Mouse (Mus musculus) erythroid progenitor cell, adult 5-6 weeks (primary cell): ENCODE data around the gene Fam83g. TPM values are rescaled to one million over a fixed set of nuclear protein-coding genes. Genes with fewer than 3 reads are reported as not detected.

Source experiments
- ATAC-seq: replicated peaks from 2 replicates; pipeline ENCODE4 v1.8.0; 2016; ENCODE audit warnings: moderate number of reproducible peaks, mild to moderate bottlenecking, moderate TSS enrichment, inconsistent platforms; ENCODE audit not compliant: poor library complexity, low FRiP score, severe bottlenecking
- total RNA-seq, 2 experiments: library from RNA; stranded (forward) in 1 of 2; stranded (reverse) in 1 of 2; fragments of 150-400 nt in 1 of 2; fragments of 186-747, 209-891 nt in 1 of 2; gene quantifications; 2 replicates each; pipeline versions ENCODE4 v1.2.3 to v1.2.4; 2015 to 2017; ENCODE audit warnings: low replicate concordance in 2 of 2

Fam83g gene
- total RNA-seq, 2 experiments from 2014 or later = not detected

GRCm38 (mm10) chr11:61669492-61670490 lies 14.1 kb upstream of the Fam83g start:
- no peak for ATAC-seq

- no peak for ATAC-seq
Measured at GRCm38 (mm10) chr11:61671781-61672383, 12.0 kb upstream of the Fam83g start.

DNA sequence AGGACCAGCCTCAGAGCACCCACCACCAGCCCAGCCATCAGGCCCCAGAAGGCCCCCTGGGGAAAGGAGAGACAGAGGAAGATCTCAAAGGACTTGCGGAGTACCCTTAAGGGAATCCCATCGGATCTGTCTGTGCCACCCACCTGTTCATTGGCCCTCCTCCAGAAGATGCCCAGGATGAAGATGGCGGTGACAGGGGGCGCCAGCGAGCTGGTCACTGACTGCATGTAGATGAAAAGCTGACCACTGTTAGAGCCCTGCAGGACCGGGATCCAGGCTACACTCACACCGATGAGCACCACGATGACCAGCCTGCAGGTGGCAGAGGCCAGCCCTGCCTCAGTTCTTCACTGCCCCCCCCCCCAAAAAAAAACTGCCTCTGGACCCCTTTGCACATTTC lies 10.2 kb upstream of the Fam83g start:
- no peak for ATAC-seq

DNA sequence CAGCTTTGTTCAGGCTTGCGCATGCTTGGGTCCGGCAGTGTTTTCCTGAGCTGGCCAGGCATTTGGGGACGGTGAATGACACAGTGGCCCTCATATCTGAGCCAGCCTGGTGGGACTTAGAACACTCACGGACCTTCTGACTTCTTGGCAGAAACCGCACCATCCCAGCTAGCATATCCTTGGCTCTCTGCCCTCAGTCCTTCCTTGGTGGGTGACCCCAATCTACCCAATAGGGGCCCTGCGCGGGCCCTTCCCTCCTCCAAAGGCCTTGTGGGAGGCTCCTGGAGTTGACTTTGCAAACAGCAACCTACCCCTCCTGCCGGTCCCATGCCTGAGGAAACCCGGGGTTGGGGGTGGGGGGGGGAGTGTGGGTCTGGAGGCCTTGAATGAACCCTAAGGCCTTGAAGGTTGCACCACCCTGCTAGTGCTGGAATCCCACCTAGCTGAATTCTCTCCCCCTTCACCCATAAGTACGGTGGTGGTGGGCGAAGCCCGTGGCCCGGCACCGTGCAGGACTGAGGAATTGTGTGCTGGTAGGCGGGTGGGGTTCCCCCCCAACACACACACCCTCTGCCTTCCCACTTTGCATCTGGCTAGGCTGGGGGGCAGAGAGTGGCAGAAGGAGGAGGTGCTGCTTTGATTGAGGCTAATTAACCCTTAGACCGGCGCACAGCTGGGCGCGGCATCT lies 9.6 kb upstream of the Fam83g start:
- ATAC-seq = no peak

- no peak for ATAC-seq
Measured at GRCm38 (mm10) chr11:61674839-61675159, 9.1 kb upstream of the Fam83g start.

- ATAC-seq = no peak
Measured at GRCm38 (mm10) chr11:61675332-61675731, 8.6 kb upstream of the Fam83g start.

DNA sequence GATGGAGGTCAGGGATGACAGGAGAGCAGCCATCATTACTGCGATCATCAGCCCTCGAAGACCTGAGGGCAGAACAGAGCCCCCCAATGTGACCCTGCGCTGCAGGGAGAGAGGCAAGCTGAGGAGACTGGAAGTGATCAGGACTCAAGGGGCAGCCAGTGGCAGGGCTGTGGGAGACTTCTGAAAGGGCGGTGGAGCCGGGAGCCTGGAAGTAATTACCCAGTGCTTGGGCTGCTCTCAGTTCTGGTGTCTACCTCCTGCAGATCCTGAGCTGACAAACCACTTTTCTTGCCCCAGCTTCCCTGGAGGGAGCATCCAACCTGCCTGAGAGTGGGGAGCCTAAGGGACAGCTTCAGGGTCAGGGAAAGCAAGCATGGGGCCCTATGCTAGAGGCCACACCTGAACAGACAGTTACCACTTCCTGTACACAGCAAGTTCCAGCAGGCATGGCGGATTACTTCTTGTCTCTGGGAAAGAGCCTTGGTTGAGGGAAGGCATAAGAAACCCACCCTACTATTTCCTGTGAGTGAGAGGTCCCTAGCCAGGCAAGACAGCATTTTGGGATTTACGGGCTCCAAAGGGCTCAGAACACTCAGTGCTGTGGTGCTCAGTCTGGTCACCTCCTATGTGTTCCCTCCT lies 7.6 kb upstream of the Fam83g start:
- ATAC-seq = no peak

- no peak for ATAC-seq
Measured at GRCm38 (mm10) chr11:61677709-61678108, 6.2 kb upstream of the Fam83g start.

DNA sequence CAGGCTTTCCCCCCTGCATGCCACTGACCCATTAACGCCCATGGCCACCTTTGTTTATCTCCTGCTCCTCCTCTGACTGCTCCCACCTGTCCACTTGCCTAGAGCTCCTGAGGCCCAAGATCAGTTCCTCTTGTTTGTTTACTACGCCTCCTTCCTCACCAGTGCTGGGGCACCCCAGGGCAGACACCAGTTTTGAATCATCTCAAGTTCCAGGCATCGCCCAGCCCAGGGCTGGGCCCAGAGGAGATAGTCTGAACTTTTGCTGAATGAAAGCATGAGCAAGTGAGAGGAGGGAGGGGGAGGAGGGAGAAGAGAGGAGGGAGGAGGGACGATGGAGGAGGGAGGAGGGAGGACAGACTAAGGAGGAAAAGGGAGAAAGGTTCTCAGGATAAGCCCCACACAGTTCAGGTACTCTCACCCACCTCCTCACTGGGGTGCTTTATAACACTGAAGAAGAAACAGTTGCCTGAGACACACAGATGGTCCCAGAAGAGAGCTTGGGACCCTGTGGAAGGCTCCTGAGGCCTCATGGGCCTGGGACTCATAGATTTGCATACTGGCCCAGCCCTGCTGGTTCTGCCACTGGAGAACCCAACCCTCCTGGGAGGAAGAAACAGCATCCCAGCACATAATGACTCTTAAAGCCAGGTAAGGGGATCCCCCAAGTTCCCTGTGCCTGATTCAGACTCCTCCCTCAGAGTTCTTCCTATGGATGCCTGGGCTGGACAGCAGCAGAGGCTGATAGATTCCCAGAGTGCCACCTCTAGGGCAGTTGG lies 4.6 kb upstream of the Fam83g start:
- no peak for ATAC-seq

DNA sequence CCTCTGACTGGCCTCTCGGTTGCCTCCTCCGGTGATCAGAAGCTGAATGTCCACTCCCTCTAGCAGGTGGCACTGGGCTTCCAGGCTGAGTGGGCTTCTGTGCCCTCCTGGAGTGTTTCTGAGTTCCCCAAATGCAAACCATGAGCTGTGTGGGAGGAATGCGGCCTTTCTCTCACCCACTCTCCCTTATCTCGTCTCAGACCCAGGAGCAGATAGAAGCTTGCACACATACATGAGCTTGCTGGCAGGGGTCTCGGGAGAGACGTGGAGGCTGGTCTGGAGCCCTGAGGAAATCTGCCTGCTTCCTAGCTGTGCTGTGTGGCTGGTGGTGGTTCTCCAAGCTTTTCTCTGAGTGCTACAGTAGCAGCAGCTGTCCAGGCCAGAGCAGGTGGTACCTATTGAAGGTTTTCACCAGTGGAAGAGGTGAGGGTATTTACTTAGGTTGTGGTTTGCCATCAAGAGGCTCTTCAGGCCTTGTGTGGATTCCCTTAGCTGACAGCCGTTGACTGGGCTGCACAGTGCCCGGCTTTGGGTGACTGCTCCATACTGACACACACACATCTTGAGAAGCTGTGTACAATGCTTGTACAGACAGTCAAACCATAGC lies 1.3 kb downstream of the Fam83g start:
- no peak for ATAC-seq

- no peak for ATAC-seq
Measured at GRCm38 (mm10) chr11:61686141-61686540, 2.2 kb downstream of the Fam83g start.

- ATAC-seq = no peak
Measured at GRCm38 (mm10) chr11:61686906-61687453, 3.1 kb downstream of the Fam83g start.

- ATAC-seq = no peak
Measured at GRCm38 (mm10) chr11:61687595-61687994, 3.7 kb downstream of the Fam83g start.

- ATAC-seq = no peak
Measured at GRCm38 (mm10) chr11:61692996-61693395, 9.1 kb downstream of the Fam83g start.

DNA sequence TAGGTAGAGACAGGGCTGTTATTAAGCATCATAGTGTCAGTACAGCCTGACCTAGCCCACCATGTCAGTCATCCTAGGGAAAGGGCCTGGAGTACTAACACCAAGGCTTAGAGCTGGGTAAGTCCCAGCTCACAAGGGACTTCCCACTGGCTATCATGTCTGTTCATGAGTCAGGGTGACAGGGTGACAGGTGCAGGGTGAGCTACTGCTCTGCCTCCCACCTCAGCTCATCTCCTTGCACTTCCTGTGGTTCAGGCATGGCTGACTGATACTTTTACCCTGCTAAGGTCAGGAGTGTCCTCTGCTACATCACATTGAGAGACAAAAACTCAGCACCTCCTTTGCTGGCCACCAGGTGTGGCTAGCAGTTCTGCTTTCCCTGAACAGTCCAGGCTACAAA lies 15.0 kb downstream of the Fam83g start:
- ATAC-seq = no peak

DNA sequence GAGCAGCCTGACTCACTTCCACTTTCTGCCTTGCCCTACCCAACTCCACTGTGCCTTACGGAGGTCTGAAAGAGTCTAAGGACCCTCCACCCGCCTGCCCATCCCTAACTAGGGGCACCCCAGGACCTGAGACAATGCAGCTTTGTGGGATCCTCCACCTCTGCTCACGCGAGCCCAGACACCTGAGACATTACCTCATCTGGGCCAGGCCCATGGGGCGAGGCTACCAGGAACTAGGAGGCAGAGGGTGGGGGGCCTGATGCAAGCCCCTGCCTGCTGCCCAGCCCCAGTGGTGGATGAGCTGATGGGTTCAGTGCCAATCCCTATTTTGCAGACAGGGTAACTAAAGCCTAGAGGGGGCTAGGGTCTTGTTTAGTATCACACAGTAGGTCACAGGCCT lies 15.6 kb downstream of the Fam83g start:
- ATAC-seq = no peak

GRCm38 (mm10) chr11:61699933-61700332 lies 16.0 kb downstream of the Fam83g start:
- ATAC-seq = no peak

DNA sequence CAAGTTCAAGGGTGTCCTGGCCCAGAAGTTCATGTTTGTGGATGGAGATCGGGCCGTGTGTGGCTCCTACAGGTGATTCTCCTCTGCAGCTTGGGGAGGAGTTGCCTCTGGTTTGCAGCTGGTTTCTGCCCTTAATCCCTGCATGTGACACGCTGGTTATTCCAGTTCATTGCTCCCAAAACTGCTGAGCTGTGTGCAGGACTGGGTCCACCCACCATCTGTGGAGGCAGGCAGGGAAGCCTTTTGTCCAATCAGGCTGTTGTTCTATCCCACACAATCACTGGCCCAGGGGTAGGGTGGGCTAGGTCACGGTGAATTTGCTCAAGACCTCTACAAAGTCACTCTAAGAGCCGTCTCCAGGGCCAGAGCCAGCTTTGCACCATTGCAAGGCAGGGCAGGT lies 17.8 kb downstream of the Fam83g start:
- ATAC-seq = no peak

DNA sequence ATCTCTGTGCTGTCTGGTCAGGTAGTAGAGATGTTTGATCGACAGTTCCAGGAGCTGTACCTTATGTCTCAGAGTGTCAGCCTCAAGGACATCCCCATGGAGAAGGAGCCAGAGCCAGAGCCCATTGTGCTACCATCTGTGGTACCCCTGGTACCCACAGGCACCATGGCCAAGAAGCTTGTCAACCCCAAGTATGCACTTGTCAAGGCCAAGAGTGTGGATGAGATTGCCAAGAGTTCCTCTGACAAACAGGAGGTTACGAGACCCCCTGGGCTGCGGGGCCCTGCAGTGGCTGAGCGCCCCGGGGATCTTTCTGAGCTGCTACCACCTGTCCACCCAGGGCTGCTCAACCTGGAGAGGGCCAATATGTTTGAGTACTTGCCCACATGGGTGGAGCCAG lies 18.6 kb downstream of the Fam83g start:
- ATAC-seq = no peak
